Mouse (Mus musculus) layer of hippocampus, adult 11-12 months (tissue): ENCODE results near the gene Wdr73.
"Not testable (repeated sequence)": the region's sequence is repeated elsewhere in the genome, so short reads cannot be mapped to it uniquely, and the experiment has no call there.

Source experiments
- DNase-seq: peaks from one replicate; pipeline ENCODE4 v3.0.0; 2022; ENCODE audit warnings: low spot score

Gene Wdr73

GRCm38 (mm10) chr7:80900944-80901501 is at the start of gene Wdr73:
TSS of gene Wdr73 (minus strand) at chr7:80901269.
- peak; percentile 91 for DNase-seq

- DNase-seq, result peak; percentile 95
Measured at GRCm38 (mm10) chr7:80947445-80948350, 46.6 kb upstream of the Wdr73 start, which contains the start of gene Sec11a. TSS of gene Sec11a (minus strand) at chr7:80947780.

- no peak for DNase-seq
Measured at GRCm38 (mm10) chr7:80939808-80940207, 38.7 kb upstream of the Wdr73 start.

GRCm38 (mm10) chr7:80937304-80937666 is 36.2 kb upstream of the Wdr73 start:
- not testable (repeated sequence) for DNase-seq

GRCm38 (mm10) chr7:80936617-80937303 is 35.7 kb upstream of the Wdr73 start:
- not testable (repeated sequence) for DNase-seq

GRCm38 (mm10) chr7:80935834-80936233 is 34.8 kb upstream of the Wdr73 start:
- DNase-seq, result no peak

GRCm38 (mm10) chr7:80932777-80933176 is 31.7 kb upstream of the Wdr73 start:
- DNase-seq, result no peak

- DNase-seq, result no peak
Measured at GRCm38 (mm10) chr7:80931618-80932207, 30.6 kb upstream of the Wdr73 start.

- DNase-seq, result no peak
Measured at GRCm38 (mm10) chr7:80923165-80923564, 22.1 kb upstream of the Wdr73 start.

- DNase-seq, result no peak
Measured at GRCm38 (mm10) chr7:80919647-80920008, 18.6 kb upstream of the Wdr73 start.

GRCm38 (mm10) chr7:80918982-80919646 is 18.0 kb upstream of the Wdr73 start:
- DNase-seq, result no peak

- no peak for DNase-seq
Measured at GRCm38 (mm10) chr7:80917916-80918465, 16.9 kb upstream of the Wdr73 start.

GRCm38 (mm10) chr7:80912496-80912895 is 11.4 kb upstream of the Wdr73 start:
- no peak for DNase-seq

GRCm38 (mm10) chr7:80911053-80911452 is 10.0 kb upstream of the Wdr73 start:
- no peak for DNase-seq

- peak; percentile 49 for DNase-seq
Measured at GRCm38 (mm10) chr7:80904921-80905515, 3.9 kb upstream of the Wdr73 start, which contains the start of gene Nmb. TSS of gene Nmb (minus strand) at chr7:80905076.

GRCm38 (mm10) chr7:80903625-80904422 is 2.8 kb upstream of the Wdr73 start:
- no peak for DNase-seq

GRCm38 (mm10) chr7:80901541-80902274 is 639 bp upstream of the Wdr73 start:
- no peak for DNase-seq

- DNase-seq, result no peak
Measured at GRCm38 (mm10) chr7:80897721-80898120, 3.3 kb downstream of the Wdr73 start.

GRCm38 (mm10) chr7:80897134-80897533 is 3.9 kb downstream of the Wdr73 start:
- DNase-seq, result no peak
